Mouse (Mus musculus): ENCODE results near the gene Nynrin. TPM values are rescaled to one million over a fixed set of nuclear protein-coding genes. Genes with fewer than 3 reads are reported as not detected.
A peak's percentile ranks its signal among the peaks of the same experiment; 100 is the strongest.

Nynrin gene
- polyA plus RNA-seq, 1 experiment from 2014 or later: 4.2 TPM

DNA sequence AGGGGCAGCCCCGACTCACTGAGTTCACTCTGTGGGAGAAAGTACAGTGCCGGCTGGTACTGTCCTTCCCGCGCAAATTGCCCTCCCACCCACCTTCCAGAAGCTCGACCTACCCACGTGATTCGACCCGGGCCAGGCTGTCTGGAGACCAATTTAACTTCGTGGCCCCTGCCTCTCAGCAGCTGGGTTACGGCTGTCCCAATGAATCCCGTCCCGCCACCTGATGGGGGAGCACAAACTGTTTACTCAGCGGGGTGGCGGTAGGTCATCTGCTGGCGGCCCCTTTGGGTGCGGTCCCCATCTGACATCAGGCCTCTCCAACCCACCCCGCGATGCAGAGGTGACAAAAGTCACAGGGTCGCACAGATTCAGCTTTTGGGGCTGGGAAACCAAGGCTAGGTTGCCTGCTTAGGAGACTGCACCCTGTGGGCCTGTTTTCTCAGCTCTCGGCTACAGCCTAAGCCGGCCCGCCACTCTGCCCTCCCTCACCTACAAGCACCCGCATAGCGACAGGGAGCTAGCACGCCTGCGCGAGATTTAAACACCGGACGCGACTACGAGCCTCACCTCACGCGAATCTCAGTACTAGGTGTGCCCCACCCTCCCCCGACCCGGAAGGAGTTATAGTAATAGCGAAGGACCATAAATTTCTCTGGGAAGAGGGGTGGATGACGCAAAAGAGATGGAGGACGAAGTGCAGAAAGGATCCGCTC, 46.0 kb downstream of the Nynrin start, which contains the start of gene Sdr39u1:
Sdr39u1 (minus strand) TSS at position 593 of the 713 bp plus-strand sequence.
- DNase-seq (ENCODE audit: low spot score) (peak; percentile 95), ATAC-seq (peak; percentile 97)
- Histone ChIP-seq H3K9ac (replicated peaks; ENCODE audit: low read depth) (peak within 1 kb of the TSS; percentile 58), H3K27me3 (replicated peaks; ENCODE audit: insufficient read depth, low read length) (no peaks in the 10 kb centered on the region), H3K4me3 (ENCODE audit: low read depth, low read length) (peak within 1 kb of the TSS; percentile 42), H3K4me1 (ENCODE audit: insufficient read depth, low read depth, low read length) (no peaks in the 10 kb centered on the region), H3K9me3 (ENCODE audit: low read length) (no peaks in the 10 kb centered on the region), H3K27ac (ENCODE audit: low read length) (peak within 1 kb of the TSS; percentile 74), H3K4me2 (replicated peaks; ENCODE audit: low read depth, low read length) (peak within 1 kb of the TSS; percentile 88), H3K36me3 (ENCODE audit: insufficient read depth, low read length) (peaks cover 9% of the 10 kb centered on the region)
- WGBS: 1% methylated on average over 39 of the region's 39 CpGs
- TF ChIP-seq EP300 (IDR thresholded peaks at IDR 0.05) (peak; percentile 34; the same call in 1 of the 2 replicates), CTCF (IDR thresholded peaks at IDR 0.05) (0 out of 2 replicates have a peak, but pooled peaks have one; percentile 12)

DNA sequence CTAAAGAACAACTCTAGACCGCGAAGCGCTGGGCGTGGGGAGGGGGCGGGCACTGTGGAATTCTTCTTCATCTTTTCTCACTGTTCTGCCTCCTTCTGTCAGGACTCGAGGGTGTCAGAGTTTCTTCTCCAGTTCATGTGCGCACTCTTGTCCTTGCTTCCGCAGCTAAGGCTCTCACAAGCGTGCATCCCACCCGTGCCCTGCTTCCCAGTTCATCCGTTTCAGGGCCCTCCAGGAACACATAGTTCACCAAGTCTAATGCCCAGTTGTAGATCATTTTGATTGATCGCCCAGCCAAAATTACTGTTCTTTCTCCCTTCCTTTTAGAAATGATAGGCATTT, 46.6 kb downstream of the Nynrin start:
- no peaks in the 10 kb centered on the region for H3K9me3 ChIP-seq (ENCODE audit: low read length)
- H3K4me1 ChIP-seq (ENCODE audit: insufficient read depth, low read depth, low read length): no peaks in the 10 kb centered on the region
- ATAC-seq (peak; percentile 16; the same call in 1 of the 2 replicates), DNase-seq (ENCODE audit: low spot score) (no peak)
- H3K4me2 ChIP-seq (replicated peaks; ENCODE audit: low read depth, low read length): peak overlapping the region; percentile 88
- peak overlapping the region; percentile 58; the same call in 1 of the 2 replicates for H3K9ac ChIP-seq (replicated peaks; ENCODE audit: low read depth)
- H3K27ac ChIP-seq (ENCODE audit: low read length): peak overlapping the region; percentile 44
- no peaks in the 10 kb centered on the region for H3K27me3 ChIP-seq (replicated peaks; ENCODE audit: insufficient read depth, low read length)
- no peak for TF ChIP-seq CTCF (IDR thresholded peaks at IDR 0.05)
- no peak; the same call in 1 of the 2 replicates for TF ChIP-seq EP300 (IDR thresholded peaks at IDR 0.05)
- WGBS: 7% methylated on average over 12 of the region's 12 CpGs
- peaks cover 4% of the 10 kb centered on the region for H3K36me3 ChIP-seq (ENCODE audit: insufficient read depth, low read length)
- H3K4me3 ChIP-seq (ENCODE audit: low read depth, low read length): peak overlapping the region; percentile 42

DNA sequence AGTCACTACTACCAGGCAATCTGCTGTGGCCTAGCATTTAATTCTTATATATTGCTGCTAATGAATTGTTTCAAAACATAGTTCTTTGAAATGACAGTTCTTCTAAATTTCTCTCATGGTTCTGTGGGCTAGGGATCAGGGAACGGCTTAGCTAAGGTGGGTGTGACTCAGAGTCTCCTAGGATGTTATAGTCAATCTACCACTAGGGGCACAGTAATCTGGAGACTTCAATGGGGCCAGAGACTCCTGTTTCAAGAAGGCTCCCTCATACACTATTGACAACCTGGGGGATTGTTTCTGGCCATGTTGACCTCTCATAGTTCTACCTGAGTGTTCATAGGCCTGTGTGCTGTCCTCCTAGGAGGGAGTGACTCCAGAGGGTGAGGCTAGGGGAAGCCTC, 51.7 kb downstream of the Nynrin start:
- H3K36me3 ChIP-seq (ENCODE audit: insufficient read depth, low read length): no peaks in the 10 kb centered on the region
- TF ChIP-seq CTCF (IDR thresholded peaks at IDR 0.05) (peak; percentile 65), EP300 (IDR thresholded peaks at IDR 0.05) (no peak)
- no peaks in the 10 kb centered on the region for H3K4me1 ChIP-seq (ENCODE audit: insufficient read depth, low read depth, low read length)
- no peak overlapping the region for H3K4me3 ChIP-seq (ENCODE audit: low read depth, low read length)
- H3K4me2 ChIP-seq (replicated peaks; ENCODE audit: low read depth, low read length): no peak overlapping the region
- H3K27me3 ChIP-seq (replicated peaks; ENCODE audit: insufficient read depth, low read length): no peaks in the 10 kb centered on the region
- H3K9me3 ChIP-seq (ENCODE audit: low read length): no peaks in the 10 kb centered on the region
- no peak overlapping the region for H3K9ac ChIP-seq (replicated peaks; ENCODE audit: low read depth)
- no peak overlapping the region for H3K27ac ChIP-seq (ENCODE audit: low read length)
- ATAC-seq: 0 out of 2 replicates have a peak, but pooled peaks have one; percentile 38
- WGBS: 6% methylated on average over 1 of the region's 1 CpGs
- DNase-seq (ENCODE audit: low spot score): peak; percentile 61

DNA sequence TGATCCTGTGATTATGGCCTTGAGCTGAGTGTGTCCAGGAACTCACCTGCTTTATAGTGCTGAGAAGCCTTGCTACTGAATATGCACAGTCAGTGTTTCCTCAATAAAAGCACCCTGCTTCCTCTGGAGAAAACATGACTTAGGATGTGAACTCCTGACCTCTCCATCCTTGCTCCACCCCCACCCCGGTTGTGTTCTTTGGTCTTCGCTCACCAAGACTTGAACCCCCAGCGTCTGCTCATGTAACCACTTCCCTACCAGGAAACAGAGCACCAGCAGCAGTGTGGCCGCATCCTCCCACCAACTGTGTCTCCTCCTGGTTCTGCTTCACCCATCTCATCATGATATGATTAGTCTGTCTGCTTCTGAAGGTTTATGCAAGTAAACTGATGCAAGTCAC, 59.6 kb downstream of the Nynrin start:
- no peak overlapping the region for H3K27ac ChIP-seq (ENCODE audit: low read length)
- no peaks in the 10 kb centered on the region for H3K9me3 ChIP-seq (ENCODE audit: low read length)
- ATAC-seq (no peak), DNase-seq (ENCODE audit: low spot score) (no peak)
- H3K36me3 ChIP-seq (ENCODE audit: insufficient read depth, low read length): no peaks in the 10 kb centered on the region
- H3K4me1 ChIP-seq (ENCODE audit: insufficient read depth, low read depth, low read length): no peaks in the 10 kb centered on the region
- no peak overlapping the region for H3K9ac ChIP-seq (replicated peaks; ENCODE audit: low read depth)
- H3K27me3 ChIP-seq (replicated peaks; ENCODE audit: insufficient read depth, low read length): no peaks in the 10 kb centered on the region
- no peak overlapping the region for H3K4me2 ChIP-seq (replicated peaks; ENCODE audit: low read depth, low read length)
- WGBS: 41% methylated on average over 4 of the region's 4 CpGs
- H3K4me3 ChIP-seq (ENCODE audit: low read depth, low read length): no peak overlapping the region
- TF ChIP-seq EP300 (IDR thresholded peaks at IDR 0.05): no peak
- no peak for TF ChIP-seq CTCF (IDR thresholded peaks at IDR 0.05)

DNA sequence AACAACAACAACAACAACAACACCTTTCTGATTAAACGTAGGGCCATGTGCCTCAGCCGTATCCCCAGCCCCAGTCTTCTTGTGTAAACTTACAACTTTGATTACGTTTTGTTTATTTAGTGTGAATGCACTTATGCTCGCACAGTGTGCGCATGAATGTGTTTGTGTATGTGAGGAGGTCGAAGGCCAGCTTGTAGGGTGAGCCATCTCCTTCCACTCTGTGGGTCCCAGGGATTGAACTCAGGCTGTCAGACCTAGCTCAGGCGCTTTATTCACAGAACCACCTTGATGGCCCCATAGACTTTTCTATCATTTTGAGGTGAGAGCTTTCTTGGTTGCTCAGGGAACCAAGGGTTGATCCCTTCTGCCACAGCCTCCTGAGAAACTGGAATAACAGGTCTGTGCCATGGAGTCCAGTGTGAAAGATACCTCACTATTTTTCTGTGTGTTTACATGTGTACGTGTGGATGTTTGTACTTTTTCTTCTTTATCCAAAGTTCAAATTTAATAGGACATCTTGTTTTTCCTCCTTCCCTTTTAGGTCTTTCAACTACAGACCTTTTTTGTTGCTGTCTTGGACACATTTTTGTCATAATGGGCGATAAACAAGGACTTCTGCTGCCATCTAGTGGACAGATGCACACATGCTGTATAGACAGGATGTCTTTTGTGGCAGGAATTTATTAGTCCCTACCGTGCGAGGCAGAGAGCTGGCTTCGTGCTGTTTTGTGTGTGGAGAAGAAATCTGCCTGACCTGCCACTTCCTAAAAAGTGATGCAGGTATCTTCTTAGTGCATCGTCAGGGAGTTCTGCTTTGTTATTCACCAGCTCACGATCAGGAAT, 64.7 kb downstream of the Nynrin start:
- Histone ChIP-seq H3K4me3 (ENCODE audit: low read depth, low read length) (no peak overlapping the region), H3K36me3 (ENCODE audit: insufficient read depth, low read length) (no peaks in the 10 kb centered on the region), H3K4me1 (ENCODE audit: insufficient read depth, low read depth, low read length) (no peaks in the 10 kb centered on the region), H3K27me3 (replicated peaks; ENCODE audit: insufficient read depth, low read length) (no peaks in the 10 kb centered on the region), H3K9me3 (ENCODE audit: low read length) (no peaks in the 10 kb centered on the region), H3K27ac (ENCODE audit: low read length) (no peak overlapping the region), H3K9ac (replicated peaks; ENCODE audit: low read depth) (no peak overlapping the region), H3K4me2 (replicated peaks; ENCODE audit: low read depth, low read length) (no peak overlapping the region)
- ATAC-seq (peak; percentile 87), DNase-seq (ENCODE audit: low spot score) (peak; percentile 96)
- peak; percentile 98 for TF ChIP-seq CTCF (IDR thresholded peaks at IDR 0.05)
- TF ChIP-seq EP300 (IDR thresholded peaks at IDR 0.05): no peak
- WGBS: 17% methylated on average over 14 of the region's 14 CpGs

All from lung, postnatal 0 days (tissue).